Mouse (Mus musculus) granulocyte monocyte progenitor cell, adult 5-6 weeks (primary cell): ENCODE measurements at regions not wholly inside any gene's neighbourhood (a gene's known extent, or its start where the extent isn't known, plus 50 kb on each side); places are given as distances from the start of the nearest gene placed in this dataset.

ENCODE experiments used
- ATAC-seq: replicated peaks from 2 replicates; pipeline ENCODE4 v1.8.0; 2016; ENCODE audit warnings: mild to moderate bottlenecking, moderate TSS enrichment, inconsistent platforms; ENCODE audit not compliant: poor library complexity, severe bottlenecking

DNA sequence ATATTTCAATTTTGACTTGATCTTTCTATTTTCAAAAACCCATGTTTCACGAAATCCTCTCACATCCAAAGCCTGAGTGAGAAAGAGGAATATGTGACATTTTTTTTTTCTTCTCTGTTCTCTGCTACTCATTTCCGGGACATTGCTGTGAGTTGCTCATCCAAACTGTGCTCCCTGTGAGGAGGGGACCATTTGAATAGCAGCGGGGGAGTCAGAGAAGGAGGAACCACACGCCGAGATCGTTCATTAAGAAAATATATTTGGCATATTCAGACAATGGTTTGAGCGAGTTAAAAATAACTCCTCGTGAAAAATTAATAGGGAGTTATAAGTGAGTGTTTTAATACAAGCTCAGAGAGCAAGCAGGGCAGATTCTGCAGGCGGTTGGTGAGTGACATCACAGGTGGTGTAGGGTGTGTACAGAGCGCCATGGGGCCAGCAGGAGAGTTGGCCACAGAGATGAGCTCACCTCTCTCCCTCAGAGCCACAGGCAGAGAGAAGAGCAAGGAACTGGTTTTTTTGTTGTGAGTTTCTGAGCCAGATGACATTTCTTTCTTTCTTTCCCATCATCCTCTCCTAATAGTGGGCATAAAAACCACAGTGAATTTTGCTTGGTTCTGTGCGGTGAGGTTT, 54.4 kb upstream of the Calcoco1 start:
- no peak for ATAC-seq

DNA sequence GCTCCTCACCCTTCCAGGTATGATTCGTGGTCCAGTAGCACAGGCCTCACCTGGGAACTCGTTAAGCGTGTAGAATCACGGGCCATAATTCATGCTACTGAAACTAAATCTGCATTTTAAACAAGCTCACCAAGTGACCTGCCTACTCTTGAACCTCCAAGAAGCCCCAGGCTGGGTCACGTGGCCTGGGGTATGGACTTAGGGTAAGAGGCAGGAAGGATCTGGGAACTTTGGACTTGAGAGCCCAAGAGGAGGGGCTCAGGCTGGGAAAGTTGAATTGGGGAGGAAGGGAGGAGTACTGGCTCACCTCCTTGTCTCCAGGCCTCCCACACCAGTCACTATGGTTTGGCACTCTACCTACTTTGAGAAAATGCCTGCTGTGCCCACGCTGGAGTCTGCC, 58.6 kb upstream of the Calcoco1 start:
- no peak for ATAC-seq

DNA sequence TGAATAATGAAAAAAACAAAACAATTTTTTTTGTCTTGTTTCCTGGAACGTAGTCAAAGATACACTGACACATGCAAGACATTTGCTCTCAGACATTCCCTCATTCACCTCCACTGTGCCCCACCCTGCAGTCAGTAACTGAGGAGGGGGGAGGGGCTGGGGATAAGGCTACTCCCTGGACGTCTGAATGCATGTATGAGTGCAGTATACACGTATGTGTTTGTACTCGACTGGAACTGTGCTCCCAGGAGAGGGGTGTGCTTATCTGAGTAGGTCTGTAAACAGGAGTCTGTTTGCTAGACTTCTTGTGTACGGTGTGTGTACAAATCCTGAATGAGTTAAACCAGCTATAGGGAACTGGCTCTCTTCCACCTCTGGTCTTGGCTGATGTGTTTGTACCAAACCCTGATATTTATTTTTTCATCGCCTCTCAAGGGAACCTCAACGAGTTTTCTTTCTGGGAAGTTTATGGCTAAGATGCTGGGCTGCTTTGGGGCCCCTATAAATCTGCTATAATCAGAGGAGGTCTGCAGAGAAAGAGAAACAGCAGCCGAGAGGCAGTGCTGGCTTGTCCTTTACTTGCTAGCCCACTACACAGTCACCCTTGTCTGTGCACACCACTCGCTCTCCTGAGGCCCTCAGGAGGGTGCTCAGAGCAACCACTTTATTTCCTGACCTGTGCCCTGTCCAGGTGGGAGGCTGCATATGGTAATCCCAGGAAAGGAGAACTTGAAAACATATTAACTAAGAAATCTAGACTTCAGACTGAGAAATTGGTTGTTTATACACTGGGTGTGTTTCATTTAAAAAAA, 61.2 kb upstream of the Calcoco1 start:
- ATAC-seq, result no peak

DNA sequence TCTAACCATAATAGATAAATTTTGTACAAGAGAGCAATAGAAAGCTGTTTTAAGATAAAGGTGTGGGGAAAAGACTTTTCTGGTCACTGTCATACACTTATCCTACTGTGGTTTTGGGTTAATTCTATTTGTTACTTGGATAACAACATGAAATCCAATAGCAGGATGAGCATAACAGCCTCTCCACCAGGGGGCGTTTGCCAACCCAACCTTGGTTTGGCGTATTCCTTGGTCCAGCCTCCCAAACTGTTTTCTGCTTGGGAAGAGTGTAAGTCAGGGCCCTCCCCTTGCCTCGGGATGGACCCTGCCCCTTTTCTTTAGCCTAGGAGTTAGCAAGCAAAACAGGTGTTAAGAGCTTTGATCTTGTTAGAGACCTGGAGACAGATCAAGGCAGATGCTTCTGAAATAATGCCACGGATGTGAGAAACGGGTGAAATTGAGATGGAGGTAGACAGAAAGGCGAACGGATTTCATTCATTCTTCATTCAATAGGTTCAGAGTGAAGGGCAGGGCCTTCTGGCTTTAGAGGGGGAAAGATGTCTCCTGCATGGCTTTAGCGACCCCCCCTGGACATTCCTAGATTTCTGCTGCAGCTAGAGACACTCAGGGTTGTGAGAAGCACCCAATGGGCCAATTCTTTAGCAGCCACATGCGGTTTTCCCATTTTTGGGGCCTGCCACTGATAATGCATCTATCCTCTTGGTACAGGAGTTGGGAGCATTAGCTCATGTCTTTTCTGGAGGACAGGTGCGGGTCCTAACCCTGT, 63.3 kb upstream of the Calcoco1 start:
- ATAC-seq, result peak; percentile 50; the same call in 1 of the 2 replicates

DNA sequence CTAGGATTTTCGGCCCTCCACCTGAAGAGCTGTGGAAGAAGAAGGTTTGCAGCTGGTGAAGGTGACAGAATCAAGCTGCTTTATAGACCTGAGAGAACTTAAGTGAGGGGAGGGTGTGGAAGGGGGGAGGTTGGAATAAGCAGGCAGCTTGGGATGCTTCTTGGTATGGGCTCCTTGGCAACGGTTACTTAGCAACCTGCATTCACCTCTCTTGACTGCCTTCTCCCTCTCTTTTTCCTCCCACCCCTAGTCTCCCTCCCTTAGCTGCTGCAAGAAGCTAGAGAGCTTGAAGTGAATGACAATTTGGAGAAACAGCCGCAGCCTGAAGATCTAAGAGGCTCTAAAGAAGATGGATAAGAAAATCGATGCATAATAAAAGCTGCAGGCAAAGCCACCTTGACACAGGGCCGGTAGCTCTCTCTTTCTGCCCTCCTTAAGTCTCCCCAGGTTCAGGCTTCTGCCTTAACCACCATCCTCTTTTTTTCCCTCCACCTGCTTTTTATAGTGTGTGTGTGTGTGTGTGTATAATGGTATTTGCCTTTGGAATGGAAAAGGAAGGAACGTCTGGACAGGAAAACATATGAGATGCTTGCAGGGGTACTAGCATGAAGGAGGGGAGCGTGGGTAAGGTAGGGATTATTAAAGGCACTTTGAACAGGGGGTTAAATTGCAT, 67.0 kb upstream of the Calcoco1 start:
- no peak for ATAC-seq

DNA sequence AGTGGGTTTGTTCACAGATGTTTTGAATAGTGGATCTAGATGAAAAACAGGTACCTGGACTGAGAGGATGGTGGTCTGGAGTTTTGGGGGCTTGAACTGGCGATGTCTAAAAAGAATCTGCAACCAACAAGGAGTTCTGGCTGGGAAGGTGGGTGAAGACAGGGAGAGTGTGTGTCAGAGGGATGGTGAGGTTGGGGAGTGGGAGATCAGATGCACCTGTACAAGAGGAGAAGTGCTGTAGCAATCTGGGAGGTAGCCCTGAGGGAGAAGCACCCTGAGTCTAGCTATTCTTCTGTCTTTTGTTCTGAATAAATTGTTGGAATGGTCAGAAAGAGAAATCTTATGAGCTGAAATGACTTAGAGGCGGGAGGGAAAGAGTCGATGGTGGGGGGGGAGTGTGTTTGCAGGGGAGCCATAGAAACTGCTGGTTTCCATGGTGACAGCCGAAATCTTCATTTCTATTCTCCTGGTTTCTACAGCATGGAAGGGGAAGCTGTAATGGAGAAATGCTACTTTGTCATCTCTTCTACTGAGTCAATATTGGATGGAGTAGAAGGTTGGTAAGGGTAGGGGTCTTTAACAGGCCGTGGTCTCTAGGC, 75.1 kb upstream of the Calcoco1 start:
- ATAC-seq, result no peak

DNA sequence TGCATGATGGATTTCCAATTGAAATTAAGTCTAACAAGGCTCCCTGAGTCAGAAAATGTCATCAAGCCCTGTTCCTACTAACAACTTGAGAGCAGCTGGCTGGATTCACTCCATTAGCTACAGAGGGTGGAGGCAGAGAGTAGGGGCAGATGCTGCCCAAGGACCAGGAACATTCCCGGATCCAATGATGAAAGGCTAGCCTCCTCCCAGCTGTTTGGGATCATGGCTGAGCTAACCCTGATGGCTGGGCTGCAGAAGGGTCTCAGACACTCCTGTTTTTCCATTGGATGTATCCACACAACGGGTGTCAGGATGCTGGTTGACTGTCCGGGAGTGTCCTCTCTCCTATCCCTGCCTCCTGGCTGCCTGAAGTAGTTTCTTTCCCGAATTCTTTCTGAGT, 78.1 kb upstream of the Calcoco1 start:
- ATAC-seq, result no peak

DNA sequence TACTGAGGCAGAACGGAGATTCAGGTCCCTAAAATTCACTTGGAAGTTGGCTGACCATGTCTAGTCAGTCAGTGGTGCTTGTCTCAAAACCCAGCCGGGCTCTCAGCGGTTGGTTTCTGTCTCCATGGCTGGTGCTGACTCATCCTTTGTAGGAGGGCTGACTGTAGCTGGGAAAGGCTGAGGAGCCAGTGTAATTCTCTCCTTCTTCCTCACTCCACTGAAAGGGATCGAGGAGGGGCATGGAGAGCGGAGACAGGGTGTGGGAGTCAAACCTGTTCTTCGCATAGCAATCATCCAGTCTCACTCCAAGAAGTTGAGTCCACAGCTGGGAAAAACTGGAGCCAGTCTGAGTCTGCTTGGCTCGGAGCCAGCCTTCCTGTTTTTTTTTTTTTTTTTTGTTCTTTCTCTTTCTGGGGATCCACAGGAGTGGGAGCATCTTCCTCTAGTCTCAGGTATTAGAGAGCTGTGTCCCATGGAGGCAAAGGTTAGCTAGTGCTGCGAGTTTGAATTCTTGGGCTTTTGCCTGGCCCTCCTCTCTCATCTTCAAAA, 80.4 kb upstream of the Calcoco1 start:
- no peak for ATAC-seq

DNA sequence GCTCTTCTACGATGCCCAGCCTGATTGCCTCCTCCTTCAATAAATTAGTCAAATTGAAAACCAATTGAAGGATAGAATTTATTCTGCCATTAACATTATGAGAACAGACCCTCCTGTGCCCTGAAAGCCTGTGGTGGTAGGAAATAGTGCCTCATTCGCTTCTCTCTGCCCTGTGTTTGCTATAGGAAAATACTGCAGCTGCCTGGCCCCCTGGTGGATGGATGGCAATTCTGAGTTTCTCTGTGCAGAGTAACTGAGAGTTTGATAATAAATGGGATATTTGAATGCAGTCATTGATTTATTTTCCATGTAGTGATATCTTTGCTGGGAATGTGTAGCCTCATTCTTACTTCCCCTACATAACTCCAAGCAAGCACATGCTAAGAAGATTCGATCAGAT, 85.4 kb upstream of the Calcoco1 start:
- ATAC-seq, result no peak

DNA sequence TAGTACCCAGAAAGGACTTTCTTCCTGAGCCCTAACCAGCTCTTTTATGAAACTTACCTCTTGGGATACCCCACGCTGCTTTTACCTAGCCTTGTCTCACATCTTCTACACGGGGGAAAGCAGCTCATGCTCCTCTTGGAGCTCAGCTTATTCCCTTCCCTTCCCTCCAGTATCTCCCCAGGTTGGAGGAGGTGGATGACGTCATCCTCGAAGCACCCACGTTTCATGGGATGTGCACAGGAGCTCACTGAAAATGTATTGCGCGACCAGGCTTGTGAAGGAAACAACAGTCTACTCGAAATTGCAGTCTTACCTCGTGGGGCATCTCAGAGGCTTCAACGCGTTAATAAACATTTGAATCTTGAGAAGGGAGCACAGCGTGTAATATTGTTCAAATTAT, 97.2 kb upstream of the Calcoco1 start:
- ATAC-seq, result no peak

DNA sequence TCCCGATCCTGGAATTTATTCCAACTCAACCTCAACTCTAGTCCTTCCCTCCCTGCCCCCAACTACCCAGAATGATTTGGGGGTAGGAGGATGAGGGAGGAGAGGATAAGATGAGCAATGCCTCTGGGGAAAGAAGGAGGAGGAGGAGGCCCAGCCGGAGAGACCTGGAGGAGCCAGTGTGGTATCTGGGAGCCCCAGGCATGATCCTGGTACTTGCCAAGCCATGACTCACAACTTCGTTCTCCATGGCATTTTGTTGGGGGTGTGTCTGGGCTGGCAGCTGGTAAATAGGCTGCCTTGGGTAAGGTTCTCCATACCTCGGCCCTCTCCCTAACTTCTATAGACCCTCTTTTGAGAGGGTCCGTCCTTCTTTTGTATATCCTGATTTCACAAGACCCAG, 81.2 kb upstream of the Hoxc13 start:
- ATAC-seq, result no peak

DNA sequence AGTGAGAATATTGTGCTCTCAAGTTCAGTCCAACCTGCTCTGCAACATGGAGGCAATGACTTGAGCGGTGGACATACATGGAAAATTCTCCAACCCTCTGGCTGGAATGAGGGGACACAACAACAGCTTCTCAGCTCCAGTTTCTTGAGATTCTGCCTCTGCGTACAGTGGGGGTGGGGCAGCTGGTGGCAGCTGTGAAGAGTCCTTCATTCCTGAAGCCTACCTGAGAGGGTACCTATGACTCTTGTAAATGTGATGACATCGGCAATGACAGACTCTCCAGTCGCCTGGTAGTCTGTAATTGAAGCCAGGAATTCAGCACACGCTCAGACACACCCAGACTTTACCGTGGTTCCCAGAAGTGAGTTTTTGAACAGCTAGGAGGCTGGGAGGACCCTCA, 58.5 kb upstream of the Hoxc13 start:
- no peak for ATAC-seq

DNA sequence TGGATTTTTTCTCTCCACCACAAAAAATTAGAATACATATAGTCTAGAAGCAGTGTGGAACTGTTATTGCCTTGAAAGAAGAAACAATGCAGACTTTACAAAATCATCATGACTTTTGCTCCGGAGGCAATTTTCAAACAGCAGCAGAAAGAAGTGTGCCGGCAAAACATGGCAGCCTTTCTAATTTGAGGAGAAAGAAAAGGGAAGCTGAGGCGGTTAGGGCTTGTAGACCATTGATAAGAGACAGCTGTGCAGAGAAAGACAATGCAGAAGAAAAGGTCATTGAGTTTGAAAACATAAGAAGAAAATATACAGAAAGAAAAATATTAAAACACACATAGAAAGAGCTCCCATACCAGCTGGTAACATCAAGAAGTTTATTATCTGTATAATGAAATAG, 54.1 kb upstream of the Hoxc13 start:
- no peak for ATAC-seq
